Mouse (Mus musculus): ENCODE measurements at regions not wholly inside any gene's neighbourhood (a gene's known extent, or its start where the extent isn't known, plus 50 kb on each side); places are given as distances from the start of the nearest gene placed in this dataset.

GRCm38 (mm10) chr5:119571644-119572043, 98.8 kb upstream of the Tbx3 start:
- Histone ChIP-seq H3K9ac (ENCODE audit: low read length) (no peak overlapping the region), H3K4me2 (ENCODE audit: low read depth, low read length) (no peak overlapping the region), H3K4me3 (ENCODE audit: low read length) (no peak overlapping the region), H3K9me3 (replicated peaks; ENCODE audit: control insufficient read depth, low read length) (peaks cover 10% of the 10 kb centered on the region), H3K36me3 (ENCODE audit: control insufficient read depth, insufficient read depth) (no peaks in the 10 kb centered on the region), H3K27me3 (ENCODE audit: control insufficient read depth, insufficient read depth, low read length) (no peaks in the 10 kb centered on the region), H3K4me1 (ENCODE audit: control insufficient read depth, insufficient read depth, low read length) (peaks cover 8% of the 10 kb centered on the region; the same call in 1 of the 2 replicates), H3K27ac (ENCODE audit: low read length) (no peak overlapping the region)
- 94% methylated on average over 3 of the region's 3 CpGs for WGBS
- no peak for ATAC-seq (replicated peaks; ENCODE audit: extremely low read depth, insufficient read depth, low FRiP score)

DNA sequence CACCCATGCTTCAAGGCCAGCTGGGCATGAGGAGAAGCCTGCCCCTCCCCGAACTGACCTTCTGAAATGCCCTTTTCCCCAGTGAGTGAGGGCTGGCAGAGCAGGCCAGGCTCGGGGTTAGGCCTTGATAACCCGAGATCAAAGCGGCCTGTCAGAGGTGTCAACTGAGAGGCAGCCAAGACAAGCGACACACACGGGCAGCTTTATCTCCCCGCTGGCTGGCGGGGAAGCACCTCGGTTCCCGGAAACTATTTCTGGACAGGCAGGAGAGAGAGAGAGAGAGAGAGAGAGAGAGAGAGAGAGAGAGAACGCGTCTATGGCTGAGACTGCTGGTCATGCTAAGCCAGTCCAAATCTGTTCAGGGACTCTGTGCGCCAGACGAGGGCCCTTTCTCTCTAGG, 95.3 kb upstream of the Tbx3 start:
- Histone ChIP-seq H3K36me3 (ENCODE audit: control insufficient read depth, insufficient read depth) (no peaks in the 10 kb centered on the region), H3K4me3 (ENCODE audit: low read length) (no peak overlapping the region), H3K9ac (ENCODE audit: low read length) (no peak overlapping the region), H3K27ac (ENCODE audit: low read length) (peak overlapping the region; percentile 75), H3K4me2 (ENCODE audit: low read depth, low read length) (no peak overlapping the region), H3K9me3 (replicated peaks; ENCODE audit: control insufficient read depth, low read length) (peaks cover 10% of the 10 kb centered on the region), H3K27me3 (ENCODE audit: control insufficient read depth, insufficient read depth, low read length) (no peaks in the 10 kb centered on the region), H3K4me1 (ENCODE audit: control insufficient read depth, insufficient read depth, low read length) (peaks cover 9% of the 10 kb centered on the region; the same call in 1 of the 2 replicates)
- ATAC-seq (replicated peaks; ENCODE audit: extremely low read depth, insufficient read depth, low FRiP score): peak; percentile 98
- whole genome bisulfite sequencing: 7% methylated on average over 14 of the region's 14 CpGs

DNA sequence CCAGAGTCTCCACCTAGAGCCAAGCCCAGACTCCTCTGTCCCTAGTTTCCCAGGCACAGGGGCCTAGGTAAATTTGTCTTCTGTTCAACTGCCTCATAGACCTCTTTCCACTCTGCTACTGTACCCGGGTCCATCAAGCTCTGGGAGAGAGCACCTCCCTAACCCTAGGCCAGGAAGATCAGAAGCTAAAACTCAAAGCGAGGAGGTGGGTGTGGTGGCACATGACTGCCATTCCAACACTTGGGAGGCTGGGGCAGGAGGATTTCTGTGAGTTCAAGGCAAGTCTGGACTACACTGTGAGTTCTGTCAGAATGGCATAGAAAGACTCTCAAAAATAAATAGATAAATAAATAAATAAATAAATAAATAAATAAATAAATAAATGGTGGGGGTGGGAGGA, 91.2 kb upstream of the Tbx3 start:
- H3K9me3 ChIP-seq (replicated peaks; ENCODE audit: control insufficient read depth, low read length): peaks cover under 1% of the 10 kb centered on the region
- H3K4me3 ChIP-seq (ENCODE audit: low read length): no peak overlapping the region
- no peak overlapping the region for H3K9ac ChIP-seq (ENCODE audit: low read length)
- no peak overlapping the region for H3K4me2 ChIP-seq (ENCODE audit: low read depth, low read length)
- H3K36me3 ChIP-seq (ENCODE audit: control insufficient read depth, insufficient read depth): no peaks in the 10 kb centered on the region
- 96% methylated on average over 2 of the region's 2 CpGs for WGBS
- no peaks in the 10 kb centered on the region for H3K27me3 ChIP-seq (ENCODE audit: control insufficient read depth, insufficient read depth, low read length)
- ATAC-seq (replicated peaks; ENCODE audit: extremely low read depth, insufficient read depth, low FRiP score): no peak
- peaks cover 14% of the 10 kb centered on the region for H3K4me1 ChIP-seq (ENCODE audit: control insufficient read depth, insufficient read depth, low read length)
- H3K27ac ChIP-seq (ENCODE audit: low read length): no peak overlapping the region

DNA sequence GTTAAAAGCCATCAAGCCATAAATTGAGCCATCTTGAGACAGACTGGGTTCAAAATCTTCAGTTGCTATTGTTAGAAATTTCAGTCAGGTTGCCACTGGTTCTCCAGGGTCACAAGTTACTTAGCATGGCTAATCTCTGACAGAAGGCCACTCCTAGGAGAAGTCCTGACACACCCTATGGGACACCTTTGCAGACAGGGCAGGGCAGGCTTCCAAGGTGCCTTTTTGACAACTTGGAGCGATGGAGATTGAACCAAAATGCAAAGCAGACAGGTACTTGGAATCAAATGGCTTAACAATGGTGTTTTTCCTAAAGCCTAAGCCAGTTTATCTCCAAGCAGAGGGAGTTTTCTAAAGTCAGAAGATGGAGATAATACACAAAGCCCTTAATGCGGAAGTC, 90.7 kb upstream of the Tbx3 start:
- no peak overlapping the region for H3K4me2 ChIP-seq (ENCODE audit: low read depth, low read length)
- H3K4me3 ChIP-seq (ENCODE audit: low read length): no peak overlapping the region
- H3K27me3 ChIP-seq (ENCODE audit: control insufficient read depth, insufficient read depth, low read length): no peaks in the 10 kb centered on the region
- 64% methylated on average over 2 of the region's 2 CpGs for whole genome bisulfite sequencing
- no peak overlapping the region for H3K27ac ChIP-seq (ENCODE audit: low read length)
- ATAC-seq (replicated peaks; ENCODE audit: extremely low read depth, insufficient read depth, low FRiP score): no peak
- H3K36me3 ChIP-seq (ENCODE audit: control insufficient read depth, insufficient read depth): no peaks in the 10 kb centered on the region
- H3K4me1 ChIP-seq (ENCODE audit: control insufficient read depth, insufficient read depth, low read length): peaks cover 11% of the 10 kb centered on the region
- H3K9ac ChIP-seq (ENCODE audit: low read length): no peak overlapping the region
- no peaks in the 10 kb centered on the region for H3K9me3 ChIP-seq (replicated peaks; ENCODE audit: control insufficient read depth, low read length)

DNA sequence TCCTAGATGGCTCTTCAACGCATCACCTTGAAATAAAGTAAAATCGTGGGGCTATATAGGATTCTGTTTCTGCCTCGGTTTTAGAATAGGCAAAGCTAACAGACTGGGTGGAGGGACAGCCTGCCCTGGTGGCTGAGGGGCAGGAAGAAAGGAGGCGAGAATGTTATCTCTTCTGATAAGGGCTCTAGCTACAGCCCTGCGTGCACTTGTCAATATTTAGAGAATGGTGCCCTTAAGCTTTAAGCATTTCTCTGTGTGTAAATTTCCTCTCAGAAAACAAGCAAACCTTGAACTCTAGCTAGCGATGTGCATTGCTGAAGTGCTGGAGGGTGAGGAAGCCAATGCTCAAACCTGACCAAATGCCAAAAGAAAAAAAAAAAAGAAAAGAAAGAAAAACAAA, 90.1 kb upstream of the Tbx3 start:
- 25% methylated on average over 6 of the region's 6 CpGs for WGBS

DNA sequence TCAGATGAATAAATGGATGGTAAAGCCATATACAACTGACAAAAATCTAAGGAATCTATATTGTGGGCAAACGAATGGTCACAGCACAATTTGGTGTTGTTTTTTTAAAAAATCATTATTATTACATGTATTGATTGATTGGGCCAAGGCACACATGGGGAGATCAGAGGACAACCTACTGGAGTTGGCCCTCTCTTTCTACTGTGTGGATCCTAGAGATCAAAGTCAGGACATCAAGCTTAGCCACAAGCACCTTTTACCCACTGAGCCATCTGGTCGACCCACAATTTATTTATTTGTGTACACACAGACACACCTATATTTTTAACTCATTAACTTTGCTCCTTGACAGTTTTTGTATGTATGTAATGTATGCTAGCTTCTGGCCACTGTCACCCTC, 89.7 kb upstream of the Tbx3 start:
- H3K4me1 ChIP-seq (ENCODE audit: control insufficient read depth, insufficient read depth, low read length): peaks cover 6% of the 10 kb centered on the region
- no peaks in the 10 kb centered on the region for H3K9me3 ChIP-seq (replicated peaks; ENCODE audit: control insufficient read depth, low read length)
- H3K4me3 ChIP-seq (ENCODE audit: low read length): no peak overlapping the region
- WGBS: 57% methylated on average over 2 of the region's 2 CpGs
- no peaks in the 10 kb centered on the region for H3K36me3 ChIP-seq (ENCODE audit: control insufficient read depth, insufficient read depth)
- H3K4me2 ChIP-seq (ENCODE audit: low read depth, low read length): no peak overlapping the region
- no peak for ATAC-seq (replicated peaks; ENCODE audit: extremely low read depth, insufficient read depth, low FRiP score)
- H3K9ac ChIP-seq (ENCODE audit: low read length): no peak overlapping the region
- no peak overlapping the region for H3K27ac ChIP-seq (ENCODE audit: low read length)
- no peaks in the 10 kb centered on the region for H3K27me3 ChIP-seq (ENCODE audit: control insufficient read depth, insufficient read depth, low read length)

More for the DNA sequence above, 90.1 kb upstream of the Tbx3 start:
- Histone ChIP-seq H3K36me3 (ENCODE audit: control insufficient read depth, insufficient read depth) (no peaks in the 10 kb centered on the region), H3K27ac (ENCODE audit: low read length) (no peak overlapping the region), H3K4me2 (ENCODE audit: low read depth, low read length) (no peak overlapping the region), H3K27me3 (ENCODE audit: control insufficient read depth, insufficient read depth, low read length) (no peaks in the 10 kb centered on the region), H3K4me1 (ENCODE audit: control insufficient read depth, insufficient read depth, low read length) (peaks cover 9% of the 10 kb centered on the region), H3K9ac (ENCODE audit: low read length) (no peak overlapping the region), H3K4me3 (ENCODE audit: low read length) (no peak overlapping the region), H3K9me3 (replicated peaks; ENCODE audit: control insufficient read depth, low read length) (no peaks in the 10 kb centered on the region)
- no peak for ATAC-seq (replicated peaks; ENCODE audit: extremely low read depth, insufficient read depth, low FRiP score)

- Histone ChIP-seq H3K9ac (ENCODE audit: low read length) (no peak overlapping the region), H3K27me3 (ENCODE audit: control insufficient read depth, insufficient read depth, low read length) (no peaks in the 10 kb centered on the region), H3K4me1 (ENCODE audit: control insufficient read depth, insufficient read depth, low read length) (peaks cover 16% of the 10 kb centered on the region), H3K4me2 (ENCODE audit: low read depth, low read length) (no peak overlapping the region), H3K27ac (ENCODE audit: low read length) (no peak overlapping the region), H3K36me3 (ENCODE audit: control insufficient read depth, insufficient read depth) (no peaks in the 10 kb centered on the region), H3K9me3 (replicated peaks; ENCODE audit: control insufficient read depth, low read length) (no peaks in the 10 kb centered on the region), H3K4me3 (ENCODE audit: low read length) (no peak overlapping the region)
- no peak for ATAC-seq (replicated peaks; ENCODE audit: extremely low read depth, insufficient read depth, low FRiP score)
- WGBS: 86% methylated on average over 2 of the region's 2 CpGs
These were observed 86.1 kb upstream of the Tbx3 start for GRCm38 (mm10) chr5:119584389-119584788.

GRCm38 (mm10) chr5:119584914-119585313, 85.6 kb upstream of the Tbx3 start:
- Histone ChIP-seq H3K4me1 (ENCODE audit: control insufficient read depth, insufficient read depth, low read length) (peaks cover 16% of the 10 kb centered on the region), H3K36me3 (ENCODE audit: control insufficient read depth, insufficient read depth) (no peaks in the 10 kb centered on the region), H3K4me2 (ENCODE audit: low read depth, low read length) (no peak overlapping the region), H3K9me3 (replicated peaks; ENCODE audit: control insufficient read depth, low read length) (no peaks in the 10 kb centered on the region), H3K27me3 (ENCODE audit: control insufficient read depth, insufficient read depth, low read length) (0 out of 2 replicates have a peak, but pooled peaks cover 2% of the 10 kb centered on the region), H3K9ac (ENCODE audit: low read length) (no peak overlapping the region), H3K4me3 (ENCODE audit: low read length) (no peak overlapping the region), H3K27ac (ENCODE audit: low read length) (no peak overlapping the region)
- no peak for ATAC-seq (replicated peaks; ENCODE audit: extremely low read depth, insufficient read depth, low FRiP score)
- WGBS: 68% methylated on average over 5 of the region's 5 CpGs

- H3K9me3 ChIP-seq (replicated peaks; ENCODE audit: control insufficient read depth, low read length): no peaks in the 10 kb centered on the region
- H3K4me1 ChIP-seq (ENCODE audit: control insufficient read depth, insufficient read depth, low read length): peaks cover 10% of the 10 kb centered on the region; the same call in 1 of the 2 replicates
- H3K4me2 ChIP-seq (ENCODE audit: low read depth, low read length): no peak overlapping the region
- H3K27ac ChIP-seq (ENCODE audit: low read length): no peak overlapping the region
- H3K4me3 ChIP-seq (ENCODE audit: low read length): no peak overlapping the region
- H3K36me3 ChIP-seq (ENCODE audit: control insufficient read depth, insufficient read depth): no peaks in the 10 kb centered on the region
- 0 out of 2 replicates have a peak, but pooled peaks cover 2% of the 10 kb centered on the region for H3K27me3 ChIP-seq (ENCODE audit: control insufficient read depth, insufficient read depth, low read length)
- 72% methylated on average over 12 of the region's 12 CpGs for WGBS
- no peak for ATAC-seq (replicated peaks; ENCODE audit: extremely low read depth, insufficient read depth, low FRiP score)
- no peak overlapping the region for H3K9ac ChIP-seq (ENCODE audit: low read length)
These were observed 83.9 kb upstream of the Tbx3 start for GRCm38 (mm10) chr5:119586391-119587058.

All from heart, embryonic 16.5 days (tissue).